Mouse (Mus musculus) CD4-positive helper T cell, adult 2 months (primary cell): ENCODE data around the gene Dst.

Experiments
- DNase-seq: peaks from one replicate; pipeline ENCODE4 v3.0.0-alpha.2; 2012; ENCODE audit warnings: low read depth, missing footprints, low spot score

Dst gene

DNA sequence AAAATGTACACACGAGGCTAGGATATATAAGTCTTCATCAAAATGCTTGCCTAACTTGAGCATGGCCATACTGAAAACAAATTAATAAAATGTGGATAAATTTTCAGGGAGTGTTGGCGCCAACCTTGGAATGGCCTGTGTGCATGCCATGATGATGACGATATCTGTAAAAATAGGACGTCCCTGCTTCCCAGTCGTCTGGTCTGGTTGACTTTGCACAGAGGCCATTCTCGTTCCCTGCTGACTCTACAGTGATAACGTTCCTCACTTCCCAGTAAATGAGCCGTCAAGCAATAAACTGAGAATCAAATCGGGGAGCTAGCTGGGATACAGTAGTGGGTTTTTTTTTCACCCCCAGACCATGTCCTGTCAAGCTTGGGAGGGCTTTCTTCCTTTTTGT is 221.7 kb downstream of the Dst start:
- no peak for DNase-seq

DNA sequence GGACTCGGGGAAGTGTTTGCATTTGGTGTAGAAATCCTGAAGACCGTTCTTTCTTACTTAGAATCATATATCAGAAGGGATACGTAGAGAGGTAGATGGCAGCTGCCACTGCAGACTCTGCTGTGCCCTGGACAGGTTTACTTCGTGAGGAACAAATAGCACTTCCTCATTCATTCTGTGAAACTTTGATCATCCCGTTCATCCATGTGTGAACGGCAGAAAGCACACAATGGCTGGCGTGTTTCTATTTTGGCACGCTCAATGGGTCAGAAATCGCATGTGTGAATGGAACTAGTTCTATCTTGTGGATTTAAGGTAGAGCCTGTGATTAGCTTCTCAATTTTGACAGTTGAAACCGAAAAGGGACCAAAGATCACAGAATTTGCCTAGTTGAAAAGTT is 222.8 kb downstream of the Dst start:
- no peak for DNase-seq

DNA sequence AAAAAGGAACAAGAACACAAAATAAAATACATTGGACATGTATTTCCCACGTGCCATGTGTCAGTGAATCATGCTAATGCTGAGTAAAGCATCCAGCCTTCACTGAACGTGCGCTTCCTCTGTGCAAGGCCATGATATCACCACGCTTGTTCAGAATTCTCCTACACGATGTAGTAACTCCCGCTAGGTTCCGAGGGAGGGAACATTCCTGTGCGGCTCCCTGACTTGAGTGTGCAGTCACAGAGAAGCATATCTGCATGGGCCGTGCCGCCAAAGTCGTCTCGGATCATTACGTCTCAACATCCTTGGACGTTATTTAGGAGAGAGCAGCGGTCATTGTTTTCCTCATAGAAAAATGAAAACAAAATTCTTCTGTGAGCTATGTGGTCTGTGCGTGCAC is 224.8 kb downstream of the Dst start:
- no peak for DNase-seq

DNA sequence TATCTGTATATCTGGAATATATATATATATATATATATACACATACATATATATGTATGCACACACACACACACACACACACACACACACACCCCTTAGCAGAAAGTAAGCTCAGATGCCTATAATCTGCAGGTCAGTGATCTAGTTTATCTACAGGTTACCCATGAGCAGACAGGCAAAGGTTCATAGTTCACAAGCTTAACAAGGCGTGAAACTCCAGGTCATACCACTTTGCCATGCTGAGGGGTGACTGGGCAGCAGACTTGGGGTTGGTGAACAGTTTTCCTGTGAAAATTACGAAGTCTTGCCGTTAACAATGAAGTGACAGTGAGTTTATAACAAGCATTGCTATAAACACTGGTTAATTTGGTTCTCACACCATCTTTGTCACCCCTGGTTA is 227.5 kb downstream of the Dst start:
- DNase-seq = no peak

DNA sequence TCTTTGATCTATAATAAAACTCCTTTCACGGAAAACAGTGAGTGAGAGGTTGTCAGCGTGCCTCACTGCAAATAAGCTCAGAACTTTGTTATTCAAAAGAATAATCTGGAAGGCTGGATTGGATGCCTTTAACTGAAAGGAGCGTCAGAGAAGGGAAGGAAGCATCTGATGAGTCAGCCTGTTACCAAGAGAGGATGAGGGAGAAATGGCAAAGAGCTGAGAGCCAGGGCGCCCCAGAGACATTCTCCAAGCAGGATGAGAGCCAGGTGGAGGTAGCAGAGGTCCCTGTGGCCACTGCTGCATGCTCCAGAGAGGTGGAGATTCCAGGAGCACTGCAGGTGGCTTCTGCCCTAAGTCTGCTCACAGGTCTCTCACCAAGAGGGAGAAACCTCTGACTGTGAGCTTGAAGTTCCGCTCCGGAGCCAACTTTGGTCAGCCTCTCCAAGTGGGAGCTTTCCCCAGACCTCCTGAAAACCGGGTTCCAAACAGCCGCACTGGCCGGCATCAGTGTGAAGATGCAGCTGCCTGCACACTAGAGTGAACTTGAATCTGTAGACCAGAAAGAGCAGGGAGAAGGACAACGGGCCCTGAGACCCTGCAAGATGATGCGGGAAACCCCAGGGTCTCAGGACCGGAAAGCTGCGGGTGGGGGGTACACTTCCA is 231.3 kb downstream of the Dst start:
- DNase-seq = no peak

DNA sequence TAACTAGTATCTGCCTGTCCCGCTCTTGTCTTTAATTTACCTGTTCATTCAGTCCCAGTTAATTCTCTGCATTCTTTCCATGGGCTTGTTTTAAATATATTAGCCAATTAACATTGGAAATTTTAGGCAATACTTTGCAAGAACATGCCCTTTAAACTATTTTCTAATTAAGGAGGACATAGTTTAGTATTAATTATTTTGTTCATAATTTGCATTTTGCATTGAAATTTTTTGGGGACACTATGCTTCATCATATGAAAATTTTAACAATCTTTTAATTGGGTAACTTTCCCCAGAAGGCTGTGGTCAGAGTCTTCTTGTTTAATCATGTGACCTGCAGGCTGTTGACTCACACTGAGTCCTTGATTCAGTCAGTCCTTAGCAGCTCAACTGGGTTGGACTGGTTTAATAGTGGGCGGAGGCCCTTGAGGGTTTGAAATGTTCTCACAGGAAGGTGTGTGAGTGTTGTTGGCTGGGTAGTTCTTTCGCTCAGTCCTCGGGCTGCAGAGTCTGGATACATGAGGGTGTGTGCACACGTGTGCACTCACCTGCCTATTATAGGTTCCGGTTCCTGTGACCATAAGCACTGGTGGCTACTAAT is 231.9 kb downstream of the Dst start:
- DNase-seq = no peak

DNA sequence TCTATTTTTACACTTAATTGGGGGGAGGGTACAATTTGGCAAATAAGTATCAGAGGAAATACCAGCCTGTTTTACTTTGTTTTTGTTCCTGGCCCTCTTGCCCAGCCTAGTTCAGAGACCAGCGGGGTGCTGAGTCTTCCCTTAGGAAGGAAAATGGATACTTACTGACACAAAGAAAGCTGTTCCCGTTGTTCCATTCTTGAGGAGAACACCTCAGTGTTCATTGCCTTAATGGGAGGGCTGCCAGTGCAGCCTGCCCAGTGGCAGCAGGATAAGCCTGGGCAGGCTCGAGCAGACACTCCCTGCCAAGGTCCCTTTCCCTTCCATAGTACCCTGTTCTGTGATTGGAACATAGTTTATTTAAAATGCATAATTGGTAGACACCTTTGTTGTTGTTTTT is 232.7 kb downstream of the Dst start:
- no peak for DNase-seq

DNA sequence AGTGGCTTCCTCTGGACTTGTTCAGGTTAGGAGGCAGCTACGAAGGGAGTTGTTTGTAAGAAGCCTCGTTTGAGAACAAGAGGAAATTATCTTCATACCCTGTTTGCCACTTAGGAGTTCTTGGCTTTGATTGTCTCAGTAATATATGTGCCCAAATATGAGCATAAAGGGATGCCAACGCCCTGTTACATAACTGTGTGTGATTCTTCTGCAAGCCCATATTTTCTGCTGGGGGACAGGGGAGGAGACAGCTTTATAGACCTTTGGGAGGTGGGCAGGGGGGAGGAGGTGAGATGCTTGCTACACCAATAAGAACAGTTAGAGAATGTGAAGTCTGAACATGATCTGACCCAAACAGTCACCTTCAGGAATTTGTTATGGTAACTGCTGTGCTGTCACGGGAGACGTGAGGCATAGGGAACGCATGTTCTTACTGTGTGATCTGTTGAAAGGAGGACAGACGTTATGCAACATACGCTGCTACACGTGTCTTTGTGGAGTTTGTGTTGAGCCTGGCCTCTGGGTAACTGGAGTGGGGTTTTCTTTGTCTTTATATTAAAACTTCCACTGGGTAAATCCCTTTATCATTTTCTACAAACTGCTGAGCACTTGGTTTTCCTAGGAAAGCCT is 235.0 kb downstream of the Dst start:
- no peak for DNase-seq

DNA sequence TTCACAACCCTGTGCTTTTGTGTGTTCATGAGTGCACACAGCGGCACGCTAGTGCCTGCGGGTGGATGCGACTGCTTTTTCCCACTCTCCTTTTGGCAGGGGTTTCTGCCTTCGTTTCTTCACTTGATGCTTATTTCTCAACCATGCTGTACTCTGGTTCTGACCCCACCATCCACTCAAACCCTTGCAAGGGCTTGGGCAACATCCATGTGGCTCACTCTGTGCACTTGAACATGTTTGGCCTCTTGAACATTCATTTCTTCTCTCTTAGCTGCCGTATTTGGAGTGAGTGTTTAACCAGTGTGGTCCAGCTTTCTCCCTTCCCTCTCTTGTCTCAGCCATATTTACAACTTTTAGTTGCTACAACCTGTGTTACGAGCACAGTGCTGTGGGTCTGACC is 236.8 kb downstream of the Dst start:
- DNase-seq = no peak

DNA sequence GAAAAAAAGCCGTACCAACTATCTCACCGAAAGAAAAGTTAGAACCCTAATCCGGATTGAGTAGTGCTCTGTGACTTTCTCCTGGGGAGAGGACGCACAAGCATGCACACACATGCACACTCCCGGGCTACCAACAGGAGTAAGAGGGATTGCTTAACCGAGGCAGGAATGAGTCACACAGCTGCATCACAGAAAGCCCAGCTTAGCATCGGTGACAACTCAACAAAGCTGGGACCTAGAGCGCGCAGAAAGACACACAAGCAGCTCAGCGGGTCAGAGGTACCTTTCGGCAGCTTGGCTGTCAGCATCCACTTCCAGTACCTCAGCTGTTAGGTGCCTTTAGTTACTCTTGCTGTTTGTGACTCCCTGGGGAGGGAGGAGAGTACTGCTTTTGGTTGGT is 240.0 kb downstream of the Dst start:
- no peak for DNase-seq

DNA sequence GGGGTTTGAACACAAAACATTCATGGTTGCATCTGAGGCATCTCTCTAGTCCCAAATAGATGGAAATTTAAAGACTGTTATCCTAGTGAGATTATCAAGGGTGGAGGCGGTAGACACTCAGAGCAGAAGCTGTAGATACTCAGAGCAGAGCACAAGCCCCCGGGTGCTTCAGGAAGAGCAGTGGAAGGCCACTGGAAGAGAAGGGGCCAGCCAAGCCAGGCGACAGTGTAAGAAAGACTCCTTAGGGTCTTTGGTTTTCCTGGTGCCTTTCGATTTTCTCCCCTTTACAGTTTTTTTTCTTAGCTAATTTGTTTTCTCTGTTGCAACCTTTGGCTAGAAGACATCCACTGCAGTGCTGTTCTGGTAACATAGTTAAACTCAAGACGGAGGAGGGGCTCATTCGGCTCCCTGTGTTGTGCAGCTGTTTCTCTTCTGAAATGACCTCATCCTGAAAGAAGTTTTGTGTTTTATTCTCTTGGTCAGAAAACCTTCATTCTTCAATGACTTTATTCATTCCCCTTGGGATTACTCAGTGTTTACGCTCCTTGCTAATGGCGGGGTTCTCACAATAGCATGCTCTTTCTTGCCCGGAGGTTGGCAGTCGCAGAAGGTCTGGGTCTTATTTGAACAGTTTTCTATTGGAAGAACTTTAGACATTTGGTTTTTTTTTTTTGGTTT is 242.5 kb downstream of the Dst start:
- no peak for DNase-seq

DNA sequence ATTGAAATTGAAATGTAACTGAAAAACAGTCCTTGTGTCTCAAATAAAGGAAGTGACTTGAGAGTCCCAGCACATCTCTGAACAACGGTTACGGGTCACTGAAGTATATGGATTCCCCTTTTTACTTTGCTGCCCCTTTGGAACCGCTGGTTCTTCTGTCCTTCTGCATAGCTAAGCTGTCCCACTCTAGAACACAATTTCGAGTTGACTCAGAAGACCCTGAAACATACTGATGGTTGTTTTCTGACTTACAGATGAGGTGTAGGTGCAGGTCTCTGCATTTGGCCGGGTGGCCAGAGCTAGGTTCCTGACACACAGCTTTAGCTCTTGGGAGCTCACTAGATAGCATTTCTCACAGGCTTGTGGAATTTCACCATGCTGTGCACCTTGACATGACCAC is 244.7 kb downstream of the Dst start:
- no peak for DNase-seq

DNA sequence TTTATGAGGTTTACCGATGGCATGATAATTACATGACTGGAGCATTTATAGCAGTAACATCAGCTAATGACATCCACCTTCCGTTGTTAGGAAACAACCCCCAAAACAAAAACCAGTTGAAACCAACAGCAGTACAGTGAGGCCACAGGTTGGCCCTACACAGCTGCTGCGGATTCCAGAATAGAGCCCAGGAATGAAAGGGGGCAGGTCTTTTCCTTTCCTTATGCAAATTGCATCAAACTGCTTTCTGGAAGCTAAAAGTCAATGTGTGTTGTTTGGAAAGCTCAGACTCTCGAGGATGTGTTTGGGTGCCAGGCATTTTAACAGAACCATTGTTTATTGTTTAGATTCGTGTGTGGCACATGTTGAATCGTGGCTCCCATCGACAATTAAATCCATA is 248.0 kb downstream of the Dst start:
- no peak for DNase-seq

DNA sequence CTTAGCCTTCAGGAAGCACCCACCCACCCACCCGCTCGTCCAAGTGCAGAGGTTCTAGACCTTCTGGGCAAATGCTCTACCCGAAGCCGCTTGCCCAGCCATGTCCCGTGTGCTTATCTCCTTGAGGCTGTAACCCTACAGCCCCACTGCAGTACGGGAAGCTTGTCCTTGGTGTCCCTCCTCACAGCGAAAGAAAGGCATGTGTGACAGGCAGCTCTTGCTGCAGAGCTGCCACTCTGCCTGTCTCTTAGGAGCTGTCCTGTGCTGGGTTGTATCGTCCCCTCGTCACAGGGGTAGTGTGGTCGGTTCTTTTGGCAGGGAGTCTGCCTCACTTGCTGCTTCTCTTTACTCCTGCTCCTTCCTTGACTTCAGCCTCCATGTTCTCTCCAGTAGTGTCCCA is 249.7 kb downstream of the Dst start:
- no peak for DNase-seq

DNA sequence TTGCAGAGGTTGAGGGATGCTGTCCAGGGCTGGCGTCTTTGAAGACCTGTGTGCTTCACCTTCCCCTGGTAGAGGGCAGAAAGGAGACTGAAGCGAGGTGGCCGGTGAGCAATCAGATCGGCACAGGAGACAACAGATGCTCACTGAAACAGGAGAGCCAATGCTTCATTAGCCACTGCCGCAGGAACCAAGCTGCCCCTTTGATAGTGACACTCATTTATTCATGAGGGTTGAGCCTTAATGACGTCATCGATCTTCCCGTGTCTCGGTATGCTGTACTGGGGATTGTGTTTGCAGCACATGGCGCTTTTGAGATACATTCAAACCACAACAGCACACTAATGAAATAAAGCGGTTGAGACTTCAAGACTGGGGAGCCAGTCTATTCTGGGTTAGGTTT is 250.8 kb downstream of the Dst start:
- no peak for DNase-seq

DNA sequence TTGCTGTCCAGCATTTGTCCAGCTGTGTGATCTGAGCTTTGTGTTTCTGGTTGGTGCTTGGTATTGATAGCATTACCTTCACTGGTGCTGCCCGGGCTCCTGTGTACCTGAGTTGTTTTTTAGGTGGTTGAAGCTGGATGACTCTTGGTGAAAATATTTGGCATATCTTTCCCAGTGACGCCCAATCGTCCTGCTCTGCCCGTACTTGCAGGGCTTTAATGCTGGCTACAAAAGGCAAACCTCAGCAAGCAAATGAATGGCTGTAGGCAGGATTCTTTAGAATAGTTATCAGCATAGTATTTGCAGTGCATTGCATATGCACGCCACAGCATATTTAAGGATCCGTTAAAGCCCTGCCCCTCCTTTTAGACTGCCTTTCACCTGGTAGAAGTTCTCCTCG is 251.9 kb downstream of the Dst start:
- no peak for DNase-seq

DNA sequence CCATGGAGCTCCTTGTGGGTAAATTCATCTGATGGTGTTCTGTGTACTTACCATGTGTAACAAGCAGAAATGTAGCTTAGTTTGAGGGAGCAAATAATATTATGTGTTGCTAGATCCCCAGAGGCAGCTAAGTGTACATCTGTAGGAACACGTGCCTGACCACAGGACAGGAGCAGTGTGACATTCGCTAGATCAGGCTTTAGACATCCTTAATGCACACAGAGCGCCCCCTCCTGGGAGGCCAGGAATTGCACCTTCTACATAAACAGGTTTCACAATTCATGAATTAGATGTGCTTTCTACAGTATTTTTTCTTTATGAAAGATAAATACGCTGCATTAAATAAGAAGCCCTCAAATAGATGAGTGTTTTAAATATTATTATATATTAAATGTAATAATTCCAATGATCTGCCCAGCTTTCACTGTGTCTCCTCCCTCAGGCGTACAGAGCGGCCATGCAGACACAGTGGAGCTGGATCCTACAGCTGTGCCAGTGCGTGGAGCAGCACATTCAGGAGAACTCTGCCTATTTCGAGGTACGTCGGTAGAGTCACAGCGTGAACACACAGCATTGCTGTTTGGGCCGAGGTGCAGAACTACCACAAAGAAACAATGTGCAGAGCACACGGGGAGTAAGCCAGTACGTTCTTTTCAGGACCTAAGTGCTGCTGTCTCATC is 256.7 kb downstream of the Dst start:
- peak; percentile 28 for DNase-seq

DNA sequence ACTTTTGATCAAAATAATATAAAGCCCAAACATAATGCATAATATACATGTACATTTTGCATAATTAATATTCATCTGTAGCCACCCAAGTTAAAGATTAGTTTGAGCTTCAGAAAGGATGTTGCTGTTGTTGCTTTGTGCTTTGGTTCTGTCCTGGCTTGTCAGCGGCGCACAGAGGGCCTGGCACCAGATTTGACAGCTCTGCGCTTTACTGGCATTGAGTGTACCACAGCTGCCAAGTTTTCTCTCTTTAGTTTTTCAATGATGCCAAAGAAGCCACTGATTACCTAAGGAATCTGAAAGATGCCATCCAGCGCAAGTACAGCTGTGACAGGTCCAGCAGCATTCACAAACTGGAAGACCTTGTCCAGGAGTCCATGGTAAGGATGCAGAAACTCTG is 257.9 kb downstream of the Dst start:
- no peak for DNase-seq

DNA sequence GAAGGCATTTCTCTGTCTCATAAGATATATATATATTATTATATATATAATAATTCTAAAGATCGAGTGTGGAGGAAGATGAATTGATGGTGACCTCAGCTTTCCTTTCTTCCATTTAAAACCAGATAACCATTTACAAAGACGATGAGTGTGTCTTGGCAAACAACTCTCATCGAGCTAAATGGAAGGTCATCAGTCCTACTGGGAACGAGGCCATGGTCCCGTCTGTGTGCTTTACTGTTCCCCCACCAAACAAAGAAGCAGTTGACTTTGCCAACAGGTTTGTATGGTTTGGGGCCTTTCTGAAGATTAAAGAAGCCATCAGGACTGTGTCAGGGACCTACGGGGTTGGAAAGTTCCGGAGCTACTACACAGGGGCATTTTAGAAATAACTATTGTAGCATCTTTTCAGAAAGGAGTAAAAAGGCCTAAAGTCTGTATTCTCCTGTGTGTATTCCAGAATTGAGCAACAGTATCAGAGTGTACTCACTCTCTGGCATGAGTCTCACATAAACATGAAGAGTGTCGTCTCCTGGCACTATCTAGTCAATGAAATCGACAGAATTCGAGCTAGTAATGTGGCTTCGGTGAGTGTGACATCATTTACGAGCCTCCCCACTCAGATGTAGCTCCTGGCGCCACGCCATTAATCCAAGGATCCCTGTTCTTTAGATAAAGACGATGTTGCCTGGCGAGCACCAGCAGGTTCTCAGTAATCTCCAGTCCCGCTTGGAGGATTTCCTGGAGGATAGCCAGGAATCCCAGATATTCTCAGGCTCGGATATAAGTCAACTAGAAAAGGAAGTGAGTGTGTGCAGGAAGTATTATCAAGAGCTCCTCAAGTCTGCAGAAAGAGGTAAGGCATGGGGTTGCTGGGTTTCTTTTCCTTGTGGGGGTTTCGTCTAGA is 259.4 kb downstream of the Dst start:
- no peak for DNase-seq

DNA sequence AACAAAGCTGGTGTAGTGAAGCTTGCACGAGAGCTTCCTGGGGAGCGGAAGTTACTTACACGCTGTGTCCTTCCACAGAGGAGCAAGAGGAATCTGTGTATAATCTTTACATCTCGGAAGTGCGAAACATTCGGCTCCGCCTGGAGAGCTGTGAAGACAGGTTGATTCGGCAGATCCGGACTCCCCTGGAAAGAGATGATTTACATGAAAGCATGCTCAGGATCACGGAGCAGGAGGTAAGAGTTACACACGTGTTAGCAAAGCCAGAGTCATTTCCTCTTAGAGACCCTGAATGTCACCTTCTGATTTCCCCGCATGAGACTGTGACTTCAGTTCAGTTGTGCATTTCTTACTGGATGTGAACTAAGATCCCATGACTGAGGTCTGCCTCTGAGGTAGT is 261.1 kb downstream of the Dst start:
- DNase-seq = no peak

DNA sequence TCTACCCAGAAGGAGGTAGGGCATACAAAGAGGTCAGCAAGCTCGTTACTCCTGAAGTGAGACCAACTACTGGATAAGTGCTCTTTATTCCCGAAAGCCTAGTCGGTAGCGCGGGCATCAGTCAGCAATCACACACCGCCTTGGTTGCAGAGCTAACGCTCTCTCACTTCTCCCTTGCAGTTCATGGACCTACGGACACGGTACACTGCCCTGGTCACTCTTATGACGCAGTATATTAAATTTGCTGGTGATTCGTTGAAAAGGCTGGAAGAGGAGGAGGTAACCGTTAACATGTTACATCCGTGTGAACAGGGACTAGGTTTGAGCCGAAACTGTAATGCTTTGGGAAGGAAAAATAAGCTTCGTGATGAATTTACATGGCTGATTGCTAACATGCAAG is 266.5 kb downstream of the Dst start:
- DNase-seq = no peak
